Mouse (Mus musculus): Measurements from ENCODE around the gene Rnf167.
A peak's percentile ranks its signal among the peaks of the same experiment; 100 is the strongest.

The Rnf167 gene

GRCm38 (mm10) chr11:70646691-70647650, at the start of gene Rnf167, which contains the start of gene Slc25a11:
Rnf167 (plus strand) TSS chr11:70647235.
Slc25a11 (minus strand) TSS chr11:70647479.
- H3K36me3 ChIP-seq (ENCODE audit: insufficient read depth, low read length), result peaks cover 75% of the 10 kb centered on the region
- peaks cover 32% of the 10 kb centered on the region for H3K9me3 ChIP-seq (ENCODE audit: low read length)
- no peak for TF ChIP-seq CTCF (conservative IDR thresholded peaks at IDR 0.05; ENCODE audit: low read length)
- no peak for TF ChIP-seq NANOG (IDR thresholded peaks at IDR 0.05; ENCODE audit: borderline replicate concordance, low read length)
- H3K27me3 ChIP-seq (ENCODE audit: insufficient read depth, low read length), result no peaks in the 10 kb centered on the region
- H3K4me3 ChIP-seq (replicated peaks; ENCODE audit: low read length), result peak within 1 kb of the TSS; percentile 98
- H3K4me1 ChIP-seq (replicated peaks; ENCODE audit: low read depth, low read length), result peaks cover 60% of the 10 kb centered on the region

GRCm38 (mm10) chr11:70597301-70597700, 49.7 kb upstream of the Rnf167 start:
- no peaks in the 10 kb centered on the region for H3K27me3 ChIP-seq (ENCODE audit: insufficient read depth, low read length)
- TF ChIP-seq CTCF (conservative IDR thresholded peaks at IDR 0.05; ENCODE audit: low read length) (no peak), NANOG (IDR thresholded peaks at IDR 0.05; ENCODE audit: borderline replicate concordance, low read length) (no peak), POU5F1 (IDR thresholded peaks at IDR 0.05; ENCODE audit: borderline replicate concordance, low read length) (no peak)
- peaks cover 47% of the 10 kb centered on the region for H3K36me3 ChIP-seq (ENCODE audit: insufficient read depth, low read length)
- no peak overlapping the region for H3K4me3 ChIP-seq (replicated peaks; ENCODE audit: low read length)
- peaks cover 14% of the 10 kb centered on the region for H3K4me1 ChIP-seq (replicated peaks; ENCODE audit: low read depth, low read length)
- no peaks in the 10 kb centered on the region for H3K9me3 ChIP-seq (ENCODE audit: low read length)

GRCm38 (mm10) chr11:70598451-70598953, 48.5 kb upstream of the Rnf167 start:
- peaks cover 14% of the 10 kb centered on the region for H3K4me1 ChIP-seq (replicated peaks; ENCODE audit: low read depth, low read length)
- TF ChIP-seq CTCF (conservative IDR thresholded peaks at IDR 0.05; ENCODE audit: low read length) (no peak), POU5F1 (IDR thresholded peaks at IDR 0.05; ENCODE audit: borderline replicate concordance, low read length) (no peak), NANOG (IDR thresholded peaks at IDR 0.05; ENCODE audit: borderline replicate concordance, low read length) (no peak)

GRCm38 (mm10) chr11:70605024-70605566, 41.9 kb upstream of the Rnf167 start:
- 0 out of 2 replicates have a peak overlapping the region, but pooled peaks have one; percentile 17 for H3K4me3 ChIP-seq (replicated peaks; ENCODE audit: low read length)
- peaks cover 51% of the 10 kb centered on the region for H3K4me1 ChIP-seq (replicated peaks; ENCODE audit: low read depth, low read length)
- H3K9me3 ChIP-seq (ENCODE audit: low read length), result no peaks in the 10 kb centered on the region
- TF ChIP-seq NANOG (IDR thresholded peaks at IDR 0.05; ENCODE audit: borderline replicate concordance, low read length) (no peak), CTCF (conservative IDR thresholded peaks at IDR 0.05; ENCODE audit: low read length) (peak; percentile 71), POU5F1 (IDR thresholded peaks at IDR 0.05; ENCODE audit: borderline replicate concordance, low read length) (no peak)
- H3K27me3 ChIP-seq (ENCODE audit: insufficient read depth, low read length), result 0 out of 2 replicates have a peak, but pooled peaks cover 4% of the 10 kb centered on the region
- H3K36me3 ChIP-seq (ENCODE audit: insufficient read depth, low read length), result peaks cover 81% of the 10 kb centered on the region

More at GRCm38 (mm10) chr11:70598451-70598953, 48.5 kb upstream of the Rnf167 start:
- no peaks in the 10 kb centered on the region for H3K27me3 ChIP-seq (ENCODE audit: insufficient read depth, low read length)
- H3K4me3 ChIP-seq (replicated peaks; ENCODE audit: low read length), result no peak overlapping the region
- H3K36me3 ChIP-seq (ENCODE audit: insufficient read depth, low read length), result peaks cover 57% of the 10 kb centered on the region
- H3K9me3 ChIP-seq (ENCODE audit: low read length), result no peaks in the 10 kb centered on the region

GRCm38 (mm10) chr11:70606717-70607116, 40.3 kb upstream of the Rnf167 start:
- TF ChIP-seq NANOG (IDR thresholded peaks at IDR 0.05; ENCODE audit: borderline replicate concordance, low read length), result no peak
- Histone ChIP-seq H3K27me3 (ENCODE audit: insufficient read depth, low read length) (0 out of 2 replicates have a peak, but pooled peaks cover 4% of the 10 kb centered on the region), H3K9me3 (ENCODE audit: low read length) (no peaks in the 10 kb centered on the region), H3K4me1 (replicated peaks; ENCODE audit: low read depth, low read length) (peaks cover 51% of the 10 kb centered on the region), H3K4me3 (replicated peaks; ENCODE audit: low read length) (no peak overlapping the region), H3K36me3 (ENCODE audit: insufficient read depth, low read length) (peaks cover 89% of the 10 kb centered on the region)

GRCm38 (mm10) chr11:70607611-70608010, 39.4 kb upstream of the Rnf167 start:
- H3K9me3 ChIP-seq (ENCODE audit: low read length), result no peaks in the 10 kb centered on the region
- TF ChIP-seq NANOG (IDR thresholded peaks at IDR 0.05; ENCODE audit: borderline replicate concordance, low read length), result no peak
- TF ChIP-seq CTCF (conservative IDR thresholded peaks at IDR 0.05; ENCODE audit: low read length), result no peak
- TF ChIP-seq POU5F1 (IDR thresholded peaks at IDR 0.05; ENCODE audit: borderline replicate concordance, low read length), result no peak
- H3K27me3 ChIP-seq (ENCODE audit: insufficient read depth, low read length), result 0 out of 2 replicates have a peak, but pooled peaks cover 4% of the 10 kb centered on the region
- peaks cover 55% of the 10 kb centered on the region for H3K4me1 ChIP-seq (replicated peaks; ENCODE audit: low read depth, low read length)
- H3K36me3 ChIP-seq (ENCODE audit: insufficient read depth, low read length), result peaks cover 90% of the 10 kb centered on the region
- H3K4me3 ChIP-seq (replicated peaks; ENCODE audit: low read length), result no peak overlapping the region

- Histone ChIP-seq H3K9me3 (ENCODE audit: low read length) (no peaks in the 10 kb centered on the region), H3K27me3 (ENCODE audit: insufficient read depth, low read length) (0 out of 2 replicates have a peak, but pooled peaks cover 4% of the 10 kb centered on the region), H3K36me3 (ENCODE audit: insufficient read depth, low read length) (peaks cover 88% of the 10 kb centered on the region), H3K4me3 (replicated peaks; ENCODE audit: low read length) (peak overlapping the region; percentile 73), H3K4me1 (replicated peaks; ENCODE audit: low read depth, low read length) (peaks cover 62% of the 10 kb centered on the region)
- TF ChIP-seq NANOG (IDR thresholded peaks at IDR 0.05; ENCODE audit: borderline replicate concordance, low read length) (no peak), CTCF (conservative IDR thresholded peaks at IDR 0.05; ENCODE audit: low read length) (peak; percentile 56)
These were observed 38.5 kb upstream of the Rnf167 start for GRCm38 (mm10) chr11:70608381-70609066.

- Histone ChIP-seq H3K36me3 (ENCODE audit: insufficient read depth, low read length) (peaks cover 66% of the 10 kb centered on the region), H3K27me3 (ENCODE audit: insufficient read depth, low read length) (peaks cover 6% of the 10 kb centered on the region), H3K4me3 (replicated peaks; ENCODE audit: low read length) (no peak overlapping the region), H3K4me1 (replicated peaks; ENCODE audit: low read depth, low read length) (peaks cover 64% of the 10 kb centered on the region), H3K9me3 (ENCODE audit: low read length) (no peaks in the 10 kb centered on the region)
- no peak for TF ChIP-seq POU5F1 (IDR thresholded peaks at IDR 0.05; ENCODE audit: borderline replicate concordance, low read length)
- no peak for TF ChIP-seq CTCF (conservative IDR thresholded peaks at IDR 0.05; ENCODE audit: low read length)
- no peak for TF ChIP-seq NANOG (IDR thresholded peaks at IDR 0.05; ENCODE audit: borderline replicate concordance, low read length)
These were observed 36.3 kb upstream of the Rnf167 start for GRCm38 (mm10) chr11:70610752-70611151.
